Mouse (Mus musculus) liver, embryonic 14.5 days (tissue): ENCODE results near the gene Adra2b. TPM values are rescaled to one million over a fixed set of nuclear protein-coding genes. Genes with fewer than 3 reads are reported as not detected.

Experiments used
- ATAC-seq: fragments of 200-750 bp; cut with Nextera tagmentation; 2 replicates; pipeline ENCODE4 v1.8.0; 2017; ENCODE audit warnings: moderate number of reproducible peaks, mild to moderate bottlenecking, moderate library complexity; ENCODE audit not compliant: insufficient read depth
- DNase-seq, 3 experiments: peaks; one replicate each; pipeline ENCODE4 v3.0.0-alpha.2; 2012 to 2013; ENCODE audit warnings: low read depth in 3 of 3, low spot score in 3 of 3
- H3K27ac ChIP-seq: fragments of 300-500 bp; sonication (generic); 2 replicates; pipeline ENCODE4 v1.5.1; 2014; ENCODE audit warnings: moderate library complexity, mild to moderate bottlenecking, control low read depth, inconsistent platforms
- H3K27me3 ChIP-seq: fragments of 300-500 bp; sonication (generic); 2 replicates; pipeline ENCODE4 v1.6.1; 2014; ENCODE audit warnings: mild to moderate bottlenecking, low read length, moderate library complexity; ENCODE audit not compliant: control insufficient read depth, insufficient read depth
- H3K36me3 ChIP-seq: fragments of 300-500 bp; sonication (generic); replicated peaks from 2 replicates; pipeline ENCODE4 v1.6.1; 2014; ENCODE audit warnings: low read depth; ENCODE audit not compliant: control insufficient read depth, insufficient read depth
- H3K4me1 ChIP-seq, 2 experiments: fragments of 200-500 bp in 1 of 2; fragments of 300-500 bp in 1 of 2; sonication (generic) in 1 of 2; replicated peaks; 2 replicates each; pipeline ENCODE4 v1.6.1; 2012 to 2014; ENCODE audit warnings: antibody characterized with exemption in 1 of 2, inconsistent platforms in 1 of 2, low read length in 1 of 2; ENCODE audit not compliant: control insufficient read depth in 2 of 2, insufficient read depth in 2 of 2
- H3K4me2 ChIP-seq: fragments of 300-500 bp; sonication (generic); 2 replicates; pipeline ENCODE4 v1.6.1; 2014; ENCODE audit warnings: low read depth, mild to moderate bottlenecking, control low read depth, moderate library complexity
- H3K4me3 ChIP-seq, 2 experiments: fragments of 200-500 bp in 1 of 2; fragments of 300-500 bp in 1 of 2; sonication (generic) in 1 of 2; 2 replicates each; pipeline ENCODE4 v1.5.1; 2012 to 2014; ENCODE audit warnings: low read depth in 2 of 2, low read length in 2 of 2, mild to moderate bottlenecking in 2 of 2, control low read depth in 1 of 2, inconsistent platforms in 1 of 2, moderate library complexity in 1 of 2; ENCODE audit not compliant: insufficient read depth in 1 of 2
- H3K9ac ChIP-seq: fragments of 300-500 bp; sonication (generic); replicated peaks from 2 replicates; pipeline ENCODE4 v1.6.1; 2014; ENCODE audit warnings: mild to moderate bottlenecking, control low read depth, moderate library complexity
- H3K9me3 ChIP-seq: fragments of 300-500 bp; sonication (generic); 2 replicates; pipeline ENCODE4 v1.6.1; 2016; ENCODE audit warnings: low read length, mixed read lengths; ENCODE audit not compliant: control insufficient read depth
- CTCF ChIP-seq: IDR thresholded peaks from 2 replicates; pipeline ENCODE4 v1.5.1; 2016; ENCODE audit warnings: antibody characterized with exemption, low read depth, control low read depth
- EP300 ChIP-seq: IDR thresholded peaks from 2 replicates; pipeline ENCODE4 v1.6.1; 2016; ENCODE audit warnings: antibody characterized with exemption, low read depth
- WGBS: fragments of 180-500 bp; shearing (Covaris S2); extraction: QIAGEN DNeasy Blood & Tissue Kit; methylation state at CpG from one replicate; pipeline ENCODE4 v1.1.7; 2014; ENCODE audit not compliant: insufficient replicate concordance; 5-methylcytosine and 5-hydroxymethylcytosine counted together
- polyA plus RNA-seq, 2 experiments: library from polyadenylated mRNA; depleted of rRNA in 1 of 2; stranded (reverse) in 1 of 2; unstranded in 1 of 2; fragments of >200 nt; fragmentation: Nextera tagmentation in 1 of 2; extraction: Ambion mirVana in 1 of 2; gene quantifications; 2 replicates each; pipeline versions ENCODE4 v1.2.1 to v1.2.3; 2012 to 2014

Gene Adra2b
- polyA plus RNA-seq, 2 experiments, result 13.2 to 20.0 TPM

DNA sequence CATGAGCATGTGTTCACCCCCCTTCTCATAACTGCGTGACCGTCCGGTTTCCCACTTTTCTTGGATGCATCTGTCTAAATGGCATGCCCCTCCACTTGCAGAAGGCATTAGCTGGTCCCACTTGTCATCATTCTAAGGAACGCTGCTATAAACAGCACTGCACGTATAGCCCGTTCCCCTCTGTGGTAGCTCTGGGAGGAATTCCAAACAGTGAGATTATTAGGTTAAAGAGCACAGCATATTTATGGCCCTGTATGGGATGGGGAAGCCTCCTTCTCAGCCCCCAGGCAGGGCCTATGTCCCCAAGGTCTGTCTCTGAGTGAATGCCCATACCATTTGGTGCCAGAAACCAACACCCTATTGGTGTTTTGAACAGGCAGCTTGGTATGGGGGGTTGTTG, 48.1 kb downstream of the Adra2b start:
- Histone ChIP-seq H3K36me3 (no peaks in the 10 kb centered on the region), H3K27ac (no peak overlapping the region), H3K4me2 (no peak overlapping the region), H3K27me3 (no peaks in the 10 kb centered on the region), H3K9ac (no peak overlapping the region), H3K9me3 (no peaks in the 10 kb centered on the region), H3K4me1 (no peaks in the 10 kb centered on the region), H3K4me3 (no peak overlapping the region)
- no peak for DNase-seq
- WGBS, result 80% methylated on average over 6 of the region's 6 CpGs
- ATAC-seq, result no peak
- no peak for TF ChIP-seq CTCF
- no peak for TF ChIP-seq EP300

GRCm38 (mm10) chr2:127415806-127416205, 52.8 kb downstream of the Adra2b start:
- no peak overlapping the region for H3K4me3 ChIP-seq
- DNase-seq (no peak), ATAC-seq (no peak)
- TF ChIP-seq EP300 (no peak), CTCF (no peak)
- WGBS, result 48% methylated on average over 10 of the region's 10 CpGs
- H3K9ac ChIP-seq, result no peak overlapping the region
- H3K9me3 ChIP-seq, result no peaks in the 10 kb centered on the region
- no peaks in the 10 kb centered on the region for H3K27me3 ChIP-seq
- H3K4me1 ChIP-seq, result no peaks in the 10 kb centered on the region
- no peak overlapping the region for H3K27ac ChIP-seq
- H3K36me3 ChIP-seq, result no peaks in the 10 kb centered on the region
- H3K4me2 ChIP-seq, result no peak overlapping the region

GRCm38 (mm10) chr2:127416706-127417105, 53.7 kb downstream of the Adra2b start:
- DNase-seq (no peak), ATAC-seq (no peak)
- no peak overlapping the region for H3K4me2 ChIP-seq
- H3K27me3 ChIP-seq, result no peaks in the 10 kb centered on the region
- H3K4me1 ChIP-seq, result no peaks in the 10 kb centered on the region
- 40% methylated on average over 3 of the region's 3 CpGs for WGBS
- no peak overlapping the region for H3K27ac ChIP-seq
- no peak overlapping the region for H3K4me3 ChIP-seq
- H3K9ac ChIP-seq, result no peak overlapping the region
- no peaks in the 10 kb centered on the region for H3K36me3 ChIP-seq
- H3K9me3 ChIP-seq, result no peaks in the 10 kb centered on the region
- TF ChIP-seq EP300 (no peak), CTCF (no peak)

Other genes starting within 250 kb of the Adra2b start
- 19.7 and 33.9 TPM in 2 replicates for gene Ncaph, start 229.3 kb upstream of the Adra2b start, polyA plus RNA-seq (2012; rRNA removed)
- 58.4 and 65.2 TPM in 2 replicates for gene Ncaph, start 229.3 kb upstream of the Adra2b start, polyA plus RNA-seq (2014; fragmentation: Nextera tagmentation; extraction: Ambion mirVana)
- 7.3 and 8.0 TPM in 2 replicates for gene Itpripl1, start 219.8 kb upstream of the Adra2b start, polyA plus RNA-seq (2012; rRNA removed)
- 17.7 and 19.9 TPM in 2 replicates for gene Itpripl1, start 219.8 kb upstream of the Adra2b start, polyA plus RNA-seq (2014; fragmentation: Nextera tagmentation; extraction: Ambion mirVana)
- 0.23 and 0.57 TPM in 2 replicates for gene 1810024B03Rik, start 154.9 kb upstream of the Adra2b start, polyA plus RNA-seq (2012; rRNA removed)
- 0.81 and 0.96 TPM in 2 replicates for gene 1810024B03Rik, start 154.9 kb upstream of the Adra2b start, polyA plus RNA-seq (2014; fragmentation: Nextera tagmentation; extraction: Ambion mirVana)
- 18.2 and 27.5 TPM in 2 replicates for gene Snrnp200, start 154.8 kb upstream of the Adra2b start, polyA plus RNA-seq (2012; rRNA removed)
- gene Snrnp200, start 154.8 kb upstream of the Adra2b start, polyA plus RNA-seq (2014; fragmentation: Nextera tagmentation; extraction: Ambion mirVana), result 28.1 and 33.3 TPM in 2 replicates
- 23.2 and 29.1 TPM in 2 replicates for gene Ciao1, start 115.4 kb upstream of the Adra2b start, polyA plus RNA-seq (2012; rRNA removed)
- 38.3 and 42.3 TPM in 2 replicates for gene Ciao1, start 115.4 kb upstream of the Adra2b start, polyA plus RNA-seq (2014; fragmentation: Nextera tagmentation; extraction: Ambion mirVana)
- gene Tmem127, start 115.3 kb upstream of the Adra2b start, polyA plus RNA-seq (2012; rRNA removed), result 8.4 and 11.7 TPM in 2 replicates
- gene Tmem127, start 115.3 kb upstream of the Adra2b start, polyA plus RNA-seq (2014; fragmentation: Nextera tagmentation; extraction: Ambion mirVana), result 7.4 and 9.2 TPM in 2 replicates
- gene Stard7, start 93.0 kb upstream of the Adra2b start, polyA plus RNA-seq (2012; rRNA removed), result 23.3 and 29.8 TPM in 2 replicates
- 42.0 and 51.9 TPM in 2 replicates for gene Stard7, start 93.0 kb upstream of the Adra2b start, polyA plus RNA-seq (2014; fragmentation: Nextera tagmentation; extraction: Ambion mirVana)
- 1.1 and 1.8 TPM in 2 replicates for gene Dusp2, start 27.0 kb upstream of the Adra2b start, polyA plus RNA-seq (2012; rRNA removed)
- 1.5 and 1.7 TPM in 2 replicates for gene Dusp2, start 27.0 kb upstream of the Adra2b start, polyA plus RNA-seq (2014; fragmentation: Nextera tagmentation; extraction: Ambion mirVana)
- not detected in 2 replicates for gene Astl, start 24.6 kb upstream of the Adra2b start, polyA plus RNA-seq (2012; rRNA removed)
- gene Astl, start 24.6 kb upstream of the Adra2b start, polyA plus RNA-seq (2014; fragmentation: Nextera tagmentation; extraction: Ambion mirVana), result not detected in 2 replicates
- 0.26 and 0.45 TPM in 2 replicates for gene Gpat2, start 62.0 kb downstream of the Adra2b start, polyA plus RNA-seq (2012; rRNA removed)
- gene Gpat2, start 62.0 kb downstream of the Adra2b start, polyA plus RNA-seq (2014; fragmentation: Nextera tagmentation; extraction: Ambion mirVana), result 0.32 and 0.33 TPM in 2 replicates
- 6.8 and 7.9 TPM in 2 replicates for gene Fahd2a, start 81.4 kb downstream of the Adra2b start, polyA plus RNA-seq (2012; rRNA removed)
- gene Fahd2a, start 81.4 kb downstream of the Adra2b start, polyA plus RNA-seq (2014; fragmentation: Nextera tagmentation; extraction: Ambion mirVana), result 15.1 and 20.0 TPM in 2 replicates
- gene Kcnip3, start 158.9 kb downstream of the Adra2b start, polyA plus RNA-seq (2012; rRNA removed), result 0.36 and 0.38 TPM in 2 replicates
- gene Kcnip3, start 158.9 kb downstream of the Adra2b start, polyA plus RNA-seq (2014; fragmentation: Nextera tagmentation; extraction: Ambion mirVana), result 0.42 and 0.59 TPM in 2 replicates
- 0.01 TPM in 1 of 2 replicates, not detected in the other for gene Prom2, start 178.3 kb downstream of the Adra2b start, polyA plus RNA-seq (2012; rRNA removed)
- not detected in 2 replicates for gene Prom2, start 178.3 kb downstream of the Adra2b start, polyA plus RNA-seq (2014; fragmentation: Nextera tagmentation; extraction: Ambion mirVana)
- 1.0 and 1.1 TPM in 2 replicates for gene Zfp661, start 223.9 kb downstream of the Adra2b start, polyA plus RNA-seq (2012; rRNA removed)
- gene Zfp661, start 223.9 kb downstream of the Adra2b start, polyA plus RNA-seq (2014; fragmentation: Nextera tagmentation; extraction: Ambion mirVana), result 0.83 and 0.86 TPM in 2 replicates
- 25.2 and 46.4 TPM in 2 replicates for gene Mrps5, start 224.0 kb downstream of the Adra2b start, polyA plus RNA-seq (2012; rRNA removed)
- gene Mrps5, start 224.0 kb downstream of the Adra2b start, polyA plus RNA-seq (2014; fragmentation: Nextera tagmentation; extraction: Ambion mirVana), result 80.1 and 80.3 TPM in 2 replicates